Mouse (Mus musculus) neural tube, embryonic 14.5 days (tissue): ENCODE data around the gene Snx29. TPM values are rescaled to one million over a fixed set of nuclear protein-coding genes. Genes with fewer than 3 reads are reported as not detected.
A peak's percentile ranks its signal among the peaks of the same experiment; 100 is the strongest.

Experiments
- ATAC-seq: fragments of 200-750 bp; cut with Nextera tagmentation; 2 replicates; pipeline ENCODE4 v1.8.0; 2017; ENCODE audit warnings: low read depth, mild to moderate bottlenecking, moderate TSS enrichment, moderate library complexity
- H3K27ac ChIP-seq: fragments of 300-500 bp; sonication (generic); 2 replicates; pipeline ENCODE4 v1.5.1; 2014; ENCODE audit warnings: low read depth, mild to moderate bottlenecking, control low read depth, low read length, moderate library complexity, mixed read lengths
- H3K27me3 ChIP-seq: fragments of 300-500 bp; sonication (generic); 2 replicates; pipeline ENCODE4 v1.6.1; 2014; ENCODE audit warnings: low read length; ENCODE audit not compliant: control insufficient read depth, insufficient read depth
- H3K36me3 ChIP-seq: fragments of 300-500 bp; sonication (generic); 2 replicates; pipeline ENCODE4 v1.6.1; 2014; ENCODE audit warnings: low read length, mixed read lengths; ENCODE audit not compliant: control insufficient read depth, insufficient read depth
- H3K4me1 ChIP-seq: fragments of 300-500 bp; sonication (generic); 2 replicates; pipeline ENCODE4 v1.6.1; 2014; ENCODE audit warnings: low read length; ENCODE audit not compliant: control insufficient read depth, insufficient read depth
- H3K4me2 ChIP-seq: fragments of 300-500 bp; sonication (generic); 2 replicates; pipeline ENCODE4 v1.6.1; 2014; ENCODE audit warnings: mild to moderate bottlenecking, low read depth, low read length, control low read depth
- H3K4me3 ChIP-seq: fragments of 300-500 bp; sonication (generic); 2 replicates; pipeline ENCODE4 v1.5.1; 2014; ENCODE audit warnings: low read depth, low read length, control low read depth, mixed read lengths
- H3K9ac ChIP-seq: fragments of 300-500 bp; sonication (generic); replicated peaks from 2 replicates; pipeline ENCODE4 v1.6.1; 2014; ENCODE audit warnings: low read depth, mild to moderate bottlenecking, control low read depth, low read length, mixed read lengths
- H3K9me3 ChIP-seq: fragments of 300-500 bp; sonication (generic); 2 replicates; pipeline ENCODE4 v1.6.1; 2016; ENCODE audit warnings: low read length; ENCODE audit not compliant: control insufficient read depth
- whole genome bisulfite sequencing: fragments of 180-500 bp; shearing (Covaris S2); extraction: QIAGEN DNeasy Blood & Tissue Kit; methylation state at CpG from one replicate; pipeline ENCODE4 v1.1.7; 2014; 5-methylcytosine and 5-hydroxymethylcytosine counted together
- polyA plus RNA-seq: library from polyadenylated mRNA; unstranded; fragments of >200 nt; fragmentation: Nextera tagmentation; extraction: Ambion mirVana; gene quantifications from 2 replicates; pipeline ENCODE4 v1.2.1, GENCODE M21; 2014

Snx29 gene
- polyA plus RNA-seq, 1 experiment from 2014 or later, result 21.5 TPM

- no peaks in the 10 kb centered on the region for H3K4me1 ChIP-seq
- no peaks in the 10 kb centered on the region for H3K9me3 ChIP-seq
- no peak overlapping the region for H3K27ac ChIP-seq
- WGBS, result 57% methylated on average over 4 of the region's 4 CpGs
- H3K27me3 ChIP-seq, result no peaks in the 10 kb centered on the region
- no peaks in the 10 kb centered on the region for H3K36me3 ChIP-seq
- no peak overlapping the region for H3K4me3 ChIP-seq
- ATAC-seq, result no peak
- no peak overlapping the region for H3K9ac ChIP-seq
- H3K4me2 ChIP-seq, result no peak overlapping the region
Measured at GRCm38 (mm10) chr16:11694386-11694785, 371.7 kb downstream of the Snx29 start.

- no peak for ATAC-seq
- Histone ChIP-seq H3K9me3 (no peaks in the 10 kb centered on the region), H3K4me3 (no peak overlapping the region), H3K36me3 (no peaks in the 10 kb centered on the region), H3K4me1 (no peaks in the 10 kb centered on the region), H3K27ac (no peak overlapping the region), H3K27me3 (no peaks in the 10 kb centered on the region), H3K4me2 (no peak overlapping the region), H3K9ac (no peak overlapping the region)
- WGBS, result 76% methylated on average over 3 of the region's 3 CpGs
Measured at GRCm38 (mm10) chr16:11696767-11697166, 374.1 kb downstream of the Snx29 start.

- no peaks in the 10 kb centered on the region for H3K36me3 ChIP-seq
- peak; percentile 77 for ATAC-seq
- no peaks in the 10 kb centered on the region for H3K27me3 ChIP-seq
- WGBS, result 68% methylated on average over 8 of the region's 8 CpGs
- no peak overlapping the region for H3K27ac ChIP-seq
- no peak overlapping the region for H3K9ac ChIP-seq
- H3K4me2 ChIP-seq, result no peak overlapping the region
- H3K4me1 ChIP-seq, result no peaks in the 10 kb centered on the region
- no peak overlapping the region for H3K4me3 ChIP-seq
- no peaks in the 10 kb centered on the region for H3K9me3 ChIP-seq
Measured at GRCm38 (mm10) chr16:11697710-11698357, 375.1 kb downstream of the Snx29 start.

GRCm38 (mm10) chr16:11701579-11701978 lies 378.9 kb downstream of the Snx29 start:
- no peaks in the 10 kb centered on the region for H3K27me3 ChIP-seq
- no peak overlapping the region for H3K9ac ChIP-seq
- no peaks in the 10 kb centered on the region for H3K9me3 ChIP-seq
- H3K27ac ChIP-seq, result no peak overlapping the region
- H3K36me3 ChIP-seq, result no peaks in the 10 kb centered on the region
- 95% methylated on average over 1 of the region's 1 CpGs for WGBS
- H3K4me1 ChIP-seq, result no peaks in the 10 kb centered on the region
- H3K4me2 ChIP-seq, result no peak overlapping the region
- ATAC-seq, result no peak
- no peak overlapping the region for H3K4me3 ChIP-seq

- Histone ChIP-seq H3K4me1 (no peaks in the 10 kb centered on the region), H3K27ac (no peak overlapping the region), H3K4me2 (no peak overlapping the region), H3K9ac (no peak overlapping the region), H3K36me3 (no peaks in the 10 kb centered on the region), H3K9me3 (no peaks in the 10 kb centered on the region), H3K4me3 (no peak overlapping the region), H3K27me3 (no peaks in the 10 kb centered on the region)
- 74% methylated on average over 5 of the region's 5 CpGs for WGBS
- no peak for ATAC-seq
Measured at GRCm38 (mm10) chr16:11704096-11704495, 381.4 kb downstream of the Snx29 start.

GRCm38 (mm10) chr16:11705456-11705855 lies 382.7 kb downstream of the Snx29 start:
- H3K4me3 ChIP-seq, result no peak overlapping the region
- H3K4me1 ChIP-seq, result peaks cover 12% of the 10 kb centered on the region
- no peaks in the 10 kb centered on the region for H3K27me3 ChIP-seq
- no peak overlapping the region for H3K9ac ChIP-seq
- no peak overlapping the region for H3K27ac ChIP-seq
- H3K9me3 ChIP-seq, result no peaks in the 10 kb centered on the region
- H3K4me2 ChIP-seq, result no peak overlapping the region
- no peaks in the 10 kb centered on the region for H3K36me3 ChIP-seq
- 77% methylated on average over 4 of the region's 4 CpGs for WGBS
- no peak for ATAC-seq

GRCm38 (mm10) chr16:11708097-11708496 lies 385.4 kb downstream of the Snx29 start:
- Histone ChIP-seq H3K27me3 (no peaks in the 10 kb centered on the region), H3K4me1 (peaks cover 14% of the 10 kb centered on the region), H3K36me3 (no peaks in the 10 kb centered on the region), H3K4me2 (no peak overlapping the region), H3K9me3 (no peaks in the 10 kb centered on the region), H3K27ac (no peak overlapping the region), H3K9ac (no peak overlapping the region), H3K4me3 (no peak overlapping the region)
- no peak for ATAC-seq
- WGBS, result 94% methylated on average over 2 of the region's 2 CpGs

- Histone ChIP-seq H3K27ac (no peak overlapping the region), H3K27me3 (no peaks in the 10 kb centered on the region), H3K9ac (no peak overlapping the region), H3K4me2 (no peak overlapping the region), H3K4me1 (peaks cover 14% of the 10 kb centered on the region), H3K9me3 (no peaks in the 10 kb centered on the region), H3K36me3 (no peaks in the 10 kb centered on the region), H3K4me3 (no peak overlapping the region)
- WGBS, result 71% methylated on average over 4 of the region's 4 CpGs
- ATAC-seq, result no peak
Measured at GRCm38 (mm10) chr16:11709382-11709781, 386.7 kb downstream of the Snx29 start.

GRCm38 (mm10) chr16:11709999-11710667 lies 387.4 kb downstream of the Snx29 start:
- no peak overlapping the region for H3K4me3 ChIP-seq
- no peak overlapping the region for H3K4me2 ChIP-seq
- H3K4me1 ChIP-seq, result peaks cover 14% of the 10 kb centered on the region
- H3K27ac ChIP-seq, result no peak overlapping the region
- no peaks in the 10 kb centered on the region for H3K9me3 ChIP-seq
- no peaks in the 10 kb centered on the region for H3K36me3 ChIP-seq
- 23% methylated on average over 5 of the region's 5 CpGs for WGBS
- no peaks in the 10 kb centered on the region for H3K27me3 ChIP-seq
- H3K9ac ChIP-seq, result no peak overlapping the region
- peak; percentile 70 for ATAC-seq
